Mouse (Mus musculus): ENCODE results near the gene Atf7. TPM values are rescaled to one million over a fixed set of nuclear protein-coding genes. Genes with fewer than 3 reads are reported as not detected.

The Atf7 gene
- polyA plus RNA-seq, 1 experiment: 31.0 TPM

GRCm38 (mm10) chr15:102562491-102562890 is 62.8 kb downstream of the Atf7 start:
- H3K79me2 ChIP-seq (ENCODE audit: control insufficient read depth, insufficient read depth): no peaks in the 10 kb centered on the region
- no peak for TF ChIP-seq USF1 (IDR thresholded peaks at IDR 0.05; ENCODE audit: low read depth)
- TF ChIP-seq MYOD1 (IDR thresholded peaks at IDR 0.05; ENCODE audit: control insufficient read depth, insufficient read length, low read depth): no peak
- TF ChIP-seq MAX (IDR thresholded peaks at IDR 0.05): no peak
- no peak for TF ChIP-seq FOSL1 (IDR thresholded peaks at IDR 0.05; ENCODE audit: insufficient read depth, low read length, poor library complexity, severe bottlenecking)
- TF ChIP-seq CEBPB (IDR thresholded peaks at IDR 0.05; ENCODE audit: low read depth): no peak
- no peak for TF ChIP-seq CTCF (IDR thresholded peaks at IDR 0.05; ENCODE audit: control insufficient read depth, insufficient read depth, insufficient read length)
- TF ChIP-seq MYOG (IDR thresholded peaks at IDR 0.05; ENCODE audit: control insufficient read depth, extremely low read depth, insufficient read length): no peak
- H3ac ChIP-seq (ENCODE audit: control insufficient read depth, insufficient read length, low read depth): no peak overlapping the region
- peaks cover 4% of the 10 kb centered on the region for H3K79me3 ChIP-seq (ENCODE audit: low read depth)
- no peaks in the 10 kb centered on the region for H3K27me3 ChIP-seq (ENCODE audit: control insufficient read depth, insufficient read depth, insufficient read length)
- H3K4me3 ChIP-seq (ENCODE audit: insufficient read depth, poor library complexity, severe bottlenecking): no peak overlapping the region
- peaks cover 46% of the 10 kb centered on the region for H3K36me3 ChIP-seq (ENCODE audit: control insufficient read depth, insufficient read depth)

- TF ChIP-seq FOSL1 (IDR thresholded peaks at IDR 0.05; ENCODE audit: insufficient read depth, low read length, poor library complexity, severe bottlenecking) (no peak), MAX (IDR thresholded peaks at IDR 0.05) (no peak)
- no peak overlapping the region for H3K4me3 ChIP-seq (ENCODE audit: insufficient read depth, poor library complexity, severe bottlenecking)
- H3K27me3 ChIP-seq (ENCODE audit: control insufficient read depth, insufficient read depth, insufficient read length): no peaks in the 10 kb centered on the region
- H3K36me3 ChIP-seq (ENCODE audit: control insufficient read depth, insufficient read depth): peaks cover 82% of the 10 kb centered on the region
- H3ac ChIP-seq (ENCODE audit: control insufficient read depth, insufficient read length, low read depth): no peak overlapping the region
- no peaks in the 10 kb centered on the region for H3K79me3 ChIP-seq (ENCODE audit: low read depth)
- no peaks in the 10 kb centered on the region for H3K79me2 ChIP-seq (ENCODE audit: control insufficient read depth, insufficient read depth)
These were observed 67.7 kb downstream of the Atf7 start for GRCm38 (mm10) chr15:102557580-102557979.

GRCm38 (mm10) chr15:102555581-102555980 is 69.7 kb downstream of the Atf7 start:
- H3K79me3 ChIP-seq (ENCODE audit: low read depth): no peaks in the 10 kb centered on the region

GRCm38 (mm10) chr15:102552599-102552998 is 72.7 kb downstream of the Atf7 start:
- H3K79me3 ChIP-seq (ENCODE audit: low read depth): no peaks in the 10 kb centered on the region
- TF ChIP-seq CEBPB (IDR thresholded peaks at IDR 0.05; ENCODE audit: low read depth) (no peak), MYOG (IDR thresholded peaks at IDR 0.05; ENCODE audit: control insufficient read depth, extremely low read depth, insufficient read length) (no peak), MAX (IDR thresholded peaks at IDR 0.05) (no peak), FOSL1 (IDR thresholded peaks at IDR 0.05; ENCODE audit: insufficient read depth, low read length, poor library complexity, severe bottlenecking) (no peak), USF1 (IDR thresholded peaks at IDR 0.05; ENCODE audit: low read depth) (no peak), MYOD1 (IDR thresholded peaks at IDR 0.05; ENCODE audit: control insufficient read depth, insufficient read length, low read depth) (no peak), CTCF (IDR thresholded peaks at IDR 0.05; ENCODE audit: control insufficient read depth, insufficient read depth, insufficient read length) (no peak)
- H3ac ChIP-seq (ENCODE audit: control insufficient read depth, insufficient read length, low read depth): no peak overlapping the region
- H3K79me2 ChIP-seq (ENCODE audit: control insufficient read depth, insufficient read depth): no peaks in the 10 kb centered on the region
- H3K27me3 ChIP-seq (ENCODE audit: control insufficient read depth, insufficient read depth, insufficient read length): no peaks in the 10 kb centered on the region
- peaks cover 78% of the 10 kb centered on the region for H3K36me3 ChIP-seq (ENCODE audit: control insufficient read depth, insufficient read depth)
- no peak overlapping the region for H3K4me3 ChIP-seq (ENCODE audit: insufficient read depth, poor library complexity, severe bottlenecking)

More at GRCm38 (mm10) chr15:102555581-102555980, 69.7 kb downstream of the Atf7 start:
- H3ac ChIP-seq (ENCODE audit: control insufficient read depth, insufficient read length, low read depth): no peak overlapping the region
- peaks cover 86% of the 10 kb centered on the region for H3K36me3 ChIP-seq (ENCODE audit: control insufficient read depth, insufficient read depth)
- H3K27me3 ChIP-seq (ENCODE audit: control insufficient read depth, insufficient read depth, insufficient read length): no peaks in the 10 kb centered on the region
- H3K79me2 ChIP-seq (ENCODE audit: control insufficient read depth, insufficient read depth): no peaks in the 10 kb centered on the region
- TF ChIP-seq CTCF (IDR thresholded peaks at IDR 0.05; ENCODE audit: control insufficient read depth, insufficient read depth, insufficient read length) (no peak), CEBPB (IDR thresholded peaks at IDR 0.05; ENCODE audit: low read depth) (no peak), MYOD1 (IDR thresholded peaks at IDR 0.05; ENCODE audit: control insufficient read depth, insufficient read length, low read depth) (no peak), FOSL1 (IDR thresholded peaks at IDR 0.05; ENCODE audit: insufficient read depth, low read length, poor library complexity, severe bottlenecking) (no peak), MAX (IDR thresholded peaks at IDR 0.05) (no peak)
- H3K4me3 ChIP-seq (ENCODE audit: insufficient read depth, poor library complexity, severe bottlenecking): no peak overlapping the region

GRCm38 (mm10) chr15:102547478-102547877 is 77.8 kb downstream of the Atf7 start:
- no peaks in the 10 kb centered on the region for H3K79me3 ChIP-seq (ENCODE audit: low read depth)
- no peak for TF ChIP-seq CEBPB (IDR thresholded peaks at IDR 0.05; ENCODE audit: low read depth)
- TF ChIP-seq USF1 (IDR thresholded peaks at IDR 0.05; ENCODE audit: low read depth): no peak
- no peak for TF ChIP-seq MAX (IDR thresholded peaks at IDR 0.05)
- no peak for TF ChIP-seq FOSL1 (IDR thresholded peaks at IDR 0.05; ENCODE audit: insufficient read depth, low read length, poor library complexity, severe bottlenecking)
- no peak for TF ChIP-seq MYOD1 (IDR thresholded peaks at IDR 0.05; ENCODE audit: control insufficient read depth, insufficient read length, low read depth)
- TF ChIP-seq MYOG (IDR thresholded peaks at IDR 0.05; ENCODE audit: control insufficient read depth, extremely low read depth, insufficient read length): no peak
- no peaks in the 10 kb centered on the region for H3K27me3 ChIP-seq (ENCODE audit: control insufficient read depth, insufficient read depth, insufficient read length)
- H3K79me2 ChIP-seq (ENCODE audit: control insufficient read depth, insufficient read depth): no peaks in the 10 kb centered on the region
- no peak overlapping the region for H3K4me3 ChIP-seq (ENCODE audit: insufficient read depth, poor library complexity, severe bottlenecking)
- H3K36me3 ChIP-seq (ENCODE audit: control insufficient read depth, insufficient read depth): peaks cover 76% of the 10 kb centered on the region
- H3ac ChIP-seq (ENCODE audit: control insufficient read depth, insufficient read length, low read depth): no peak overlapping the region

GRCm38 (mm10) chr15:102546677-102547427 is 78.4 kb downstream of the Atf7 start:
- H3K79me3 ChIP-seq (ENCODE audit: low read depth): no peaks in the 10 kb centered on the region
- no peaks in the 10 kb centered on the region for H3K27me3 ChIP-seq (ENCODE audit: control insufficient read depth, insufficient read depth, insufficient read length)
- no peak for TF ChIP-seq MYOD1 (IDR thresholded peaks at IDR 0.05; ENCODE audit: control insufficient read depth, insufficient read length, low read depth)
- no peak overlapping the region for H3ac ChIP-seq (ENCODE audit: control insufficient read depth, insufficient read length, low read depth)
- no peak overlapping the region for H3K4me3 ChIP-seq (ENCODE audit: insufficient read depth, poor library complexity, severe bottlenecking)
- peaks cover 76% of the 10 kb centered on the region for H3K36me3 ChIP-seq (ENCODE audit: control insufficient read depth, insufficient read depth)
- H3K79me2 ChIP-seq (ENCODE audit: control insufficient read depth, insufficient read depth): no peaks in the 10 kb centered on the region

Data from C2C12 (cell line).